Mouse (Mus musculus) CD4-positive naive resting alpha-beta T cell, adult 57 days (primary cell): ENCODE data around the gene Rnf224. TPM values are rescaled to one million over a fixed set of nuclear protein-coding genes. Genes with fewer than 3 reads are reported as not detected.

Experiments
- total RNA-seq: library from RNA; stranded (reverse); gene quantifications from one replicate; pipeline ENCODE4 v1.2.4, GENCODE M21; 2023

Gene Rnf224
- not detected for total RNA-seq

DNA sequence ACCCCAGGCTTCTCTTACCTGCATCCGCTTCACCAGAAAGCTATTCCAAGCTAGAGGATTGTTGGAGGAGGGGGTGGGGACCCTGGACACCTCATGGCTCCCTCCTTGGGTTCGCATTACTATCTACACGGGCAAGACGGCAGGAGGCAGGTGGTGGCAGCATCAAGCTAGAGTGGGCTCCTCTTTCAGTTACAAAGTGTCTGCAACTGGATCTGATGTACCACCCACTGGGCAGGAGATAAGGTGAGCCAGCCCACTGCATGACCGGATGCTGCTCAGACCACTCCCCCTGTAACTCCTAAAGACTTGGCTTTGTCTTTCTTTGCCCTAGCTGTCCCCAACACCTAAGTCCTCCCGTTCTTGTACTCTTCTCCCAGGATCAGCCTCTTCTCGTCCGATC, at the start of gene Rnf224:
TSS of gene Rnf224 (minus strand) at position 174 of the 400 bp plus-strand sequence.

DNA sequence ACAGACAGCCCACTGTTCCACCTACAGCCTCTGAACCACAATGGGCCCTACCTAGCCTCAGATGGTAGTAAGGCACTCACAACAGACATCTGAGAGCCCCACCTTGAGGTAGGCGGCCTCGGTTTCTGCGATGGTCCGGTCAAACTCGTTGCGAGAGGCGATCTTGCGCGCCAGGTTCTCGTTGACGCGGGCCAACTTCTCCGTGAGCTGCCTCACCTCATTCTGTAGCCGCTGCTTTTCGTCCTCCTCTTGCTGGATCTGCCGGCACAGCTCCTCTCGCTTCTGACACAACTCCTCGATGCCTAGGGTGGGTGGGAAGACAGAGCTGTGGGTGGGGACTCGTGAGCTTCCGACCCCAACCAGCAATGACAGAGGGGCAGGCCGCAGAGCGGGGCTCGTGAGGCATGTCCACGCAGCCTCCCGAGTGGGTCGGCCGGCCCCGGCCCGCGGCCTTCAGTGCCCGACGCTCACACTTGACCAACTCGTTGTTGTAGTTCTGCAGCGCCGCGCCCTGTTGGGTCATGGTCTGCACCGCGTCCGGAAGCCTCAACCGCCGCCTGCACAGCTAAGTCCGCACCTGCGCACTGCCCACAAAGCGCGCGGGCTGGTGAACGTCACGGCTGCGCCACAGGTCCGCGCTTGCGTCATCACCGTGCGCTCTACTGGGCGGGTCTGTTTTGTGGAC, 35.4 kb upstream of the Rnf224 start, which contains the start of the genes Ssna1 and Anapc2:
TSS of gene Ssna1 (minus strand) at position 612 of the 685 bp plus-strand sequence.
TSS of gene Anapc2 (plus strand) at position 652 of the 685 bp plus-strand sequence.

DNA sequence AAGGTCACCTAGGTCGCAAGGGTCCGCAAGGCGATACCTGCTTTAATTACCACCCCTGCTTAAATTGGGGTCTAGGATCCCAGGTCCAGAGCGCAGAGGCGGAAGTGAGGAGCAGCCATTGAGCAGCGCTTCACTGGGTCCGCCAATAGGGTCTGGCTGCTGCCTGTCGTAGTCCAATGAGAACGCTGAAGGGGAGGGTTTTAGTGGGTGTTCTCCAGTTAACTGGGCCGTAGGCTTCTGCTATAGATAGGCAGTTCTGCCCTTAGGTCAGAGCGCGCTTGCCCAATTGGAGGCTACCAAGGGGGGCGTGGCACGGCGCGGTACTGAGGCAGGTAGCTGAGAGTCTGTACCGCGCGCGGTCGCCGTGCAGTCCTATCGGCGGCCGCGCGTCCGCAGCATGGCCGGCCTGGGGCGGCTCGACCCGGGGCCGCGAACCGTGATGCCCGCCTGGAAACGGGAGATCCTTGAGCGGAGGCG, 25.7 kb upstream of the Rnf224 start, which contains the start of gene Tprn:
TSS of gene Tprn (plus strand) at position 328 of the 477 bp plus-strand sequence.

DNA sequence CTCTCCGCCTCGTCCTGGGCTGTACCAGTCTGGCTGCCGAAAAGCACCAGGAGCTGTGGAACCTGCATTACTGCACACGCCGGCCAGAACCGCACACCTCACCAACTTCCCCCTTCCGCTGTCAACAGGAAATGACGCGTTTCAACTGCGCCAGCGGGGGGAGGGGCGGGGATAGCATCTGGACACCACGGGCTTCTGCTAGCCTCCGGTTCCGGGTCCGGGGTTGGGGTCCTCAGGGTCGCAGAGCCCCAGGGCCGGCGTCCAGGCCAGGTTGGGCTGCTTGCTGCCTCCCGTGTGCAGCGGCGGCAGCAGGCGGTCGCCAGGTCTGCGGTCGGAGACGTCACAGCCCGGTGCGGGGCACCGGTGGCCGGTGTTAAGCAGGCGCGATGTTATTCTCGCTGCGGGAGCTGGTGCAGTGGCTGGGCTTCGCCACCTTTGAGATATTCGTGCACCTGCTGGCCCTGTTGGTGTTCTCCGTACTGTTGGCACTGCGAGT, 18.7 kb upstream of the Rnf224 start, which contains the start of gene Tmem203:
TSS of gene Tmem203 (plus strand) at position 156 of the 496 bp plus-strand sequence.

DNA sequence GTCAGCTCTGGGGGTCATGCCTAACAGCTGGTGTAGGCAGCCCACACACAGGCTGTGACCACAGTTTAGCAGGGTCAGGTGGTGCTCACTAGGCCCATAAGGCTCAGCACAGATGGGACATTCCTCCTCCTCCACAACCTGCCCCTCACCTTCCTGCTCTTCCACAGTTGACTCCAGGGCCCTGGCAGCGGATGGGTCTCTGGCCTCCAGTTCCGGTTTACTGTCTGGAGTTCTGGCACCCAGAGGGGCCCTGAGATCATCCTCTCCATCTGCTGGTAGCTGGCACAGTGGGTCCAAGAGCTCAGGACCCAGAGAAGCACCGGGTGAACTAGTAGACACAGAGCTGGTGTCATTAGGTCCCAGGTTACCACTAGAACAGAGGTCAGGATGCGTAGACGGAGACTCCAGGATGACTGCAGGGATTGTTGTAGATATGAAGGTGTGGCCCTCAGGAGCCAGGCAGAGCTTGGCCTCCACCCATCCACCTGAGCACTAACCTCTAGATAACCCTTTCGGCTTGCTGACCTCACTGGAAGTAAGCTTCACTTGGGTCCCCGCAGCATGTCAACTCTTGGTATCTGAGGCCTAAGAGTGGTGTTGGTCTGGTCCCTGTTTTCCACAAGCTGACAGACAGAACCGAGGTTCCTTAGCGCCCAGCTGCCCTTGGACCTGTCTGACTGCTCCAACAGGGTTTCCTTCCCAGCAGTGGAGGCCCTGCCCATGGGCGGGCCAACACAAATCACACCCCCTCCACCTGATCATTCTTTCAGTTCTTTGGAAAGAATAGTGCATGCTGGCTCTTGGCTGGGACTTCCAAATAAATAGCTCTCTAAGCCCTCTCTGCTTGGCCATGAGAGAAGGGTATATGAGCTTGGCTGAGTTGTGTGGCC, 9.8 kb upstream of the Rnf224 start, which contains the start of gene AL732309.1:
TSS of gene AL732309.1 (minus strand) at position 681 of the 890 bp plus-strand sequence.

DNA sequence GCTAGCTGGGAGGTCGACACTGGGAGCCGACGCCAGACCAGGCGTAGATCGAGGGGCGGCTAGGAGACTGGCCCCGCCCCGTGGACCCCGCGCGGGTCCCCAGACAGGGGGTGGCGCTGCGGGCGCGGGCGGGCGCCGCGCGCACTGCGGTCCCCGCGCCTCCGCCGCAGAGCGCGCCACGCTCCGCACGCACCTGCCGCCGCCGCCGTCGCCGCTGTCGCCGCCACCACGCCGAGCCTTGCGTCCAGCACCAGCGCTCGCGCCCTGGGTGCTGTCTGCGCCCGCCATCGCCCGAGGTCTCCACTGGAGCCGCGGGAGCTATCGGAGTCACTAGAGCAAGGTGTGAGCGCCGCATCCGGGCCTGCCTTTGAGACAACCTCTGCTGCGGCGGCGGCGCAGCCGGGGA, 5.5 kb upstream of the Rnf224 start, which contains the start of the genes Rnf208 and Cysrt1:
TSS of gene Rnf208 (plus strand) at position 155 of the 406 bp plus-strand sequence.
TSS of gene Cysrt1 (minus strand) at position 352 of the 406 bp plus-strand sequence.

DNA sequence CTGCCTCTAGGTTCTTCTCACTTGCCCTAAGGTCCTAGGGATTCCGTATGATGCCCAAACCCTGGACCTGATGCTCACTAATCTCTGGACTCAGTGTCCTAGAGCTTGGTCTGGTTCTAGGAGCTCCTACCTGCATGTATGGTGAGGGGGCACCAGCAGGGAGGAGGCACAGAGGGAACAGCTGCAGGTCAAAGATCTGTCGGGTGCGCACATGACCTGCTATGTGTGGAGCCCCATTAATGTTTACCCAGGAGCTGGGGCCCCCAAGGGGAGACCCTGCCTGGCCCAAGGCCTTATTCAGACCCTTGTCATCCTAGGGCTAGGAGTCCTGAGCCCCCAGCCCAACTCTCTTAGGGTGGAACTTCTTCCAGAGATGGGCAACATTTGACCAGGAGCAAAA, 2.5 kb downstream of the Rnf224 start, which contains the start of gene Slc34a3:
TSS of gene Slc34a3 (minus strand) at position 315 of the 400 bp plus-strand sequence.

DNA sequence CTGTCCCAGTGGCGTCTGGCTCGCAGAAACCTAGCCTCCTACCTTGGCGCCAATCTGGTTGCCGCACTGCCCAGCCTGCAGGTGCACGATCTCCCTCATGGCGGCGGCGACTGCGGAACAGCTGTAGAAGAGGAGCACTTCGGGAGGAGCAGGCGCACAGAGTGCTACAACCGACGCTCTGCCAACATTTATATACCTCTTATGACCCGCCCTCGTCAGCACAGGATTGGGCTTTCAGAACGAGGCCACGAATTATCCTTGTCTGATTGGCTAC, 12.2 kb downstream of the Rnf224 start, which contains the start of gene Tubb4b:
TSS of gene Tubb4b (minus strand) at position 211 of the 274 bp plus-strand sequence.

DNA sequence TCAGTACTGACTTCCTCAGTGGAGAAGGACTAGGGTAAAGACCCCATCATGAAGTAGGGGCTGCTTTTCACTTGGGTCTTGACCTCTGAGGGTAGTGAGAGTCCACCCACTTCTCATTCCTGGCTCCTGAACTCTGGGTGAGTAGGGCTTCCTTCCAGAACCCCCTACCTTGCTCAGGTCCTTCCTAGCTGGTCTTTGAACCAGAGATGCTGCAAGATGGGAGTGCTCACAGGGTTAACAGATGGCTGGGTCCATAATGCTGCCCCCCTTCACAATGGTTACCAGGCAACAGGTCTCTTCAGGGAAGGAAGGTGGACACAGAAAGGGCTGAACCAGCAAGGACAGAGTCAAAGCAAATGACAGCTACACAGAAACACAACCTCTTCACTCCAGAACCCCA, 18.1 kb downstream of the Rnf224 start, which contains the start of gene Fam166a:
TSS of gene Fam166a (plus strand) at position 301 of the 400 bp plus-strand sequence.

DNA sequence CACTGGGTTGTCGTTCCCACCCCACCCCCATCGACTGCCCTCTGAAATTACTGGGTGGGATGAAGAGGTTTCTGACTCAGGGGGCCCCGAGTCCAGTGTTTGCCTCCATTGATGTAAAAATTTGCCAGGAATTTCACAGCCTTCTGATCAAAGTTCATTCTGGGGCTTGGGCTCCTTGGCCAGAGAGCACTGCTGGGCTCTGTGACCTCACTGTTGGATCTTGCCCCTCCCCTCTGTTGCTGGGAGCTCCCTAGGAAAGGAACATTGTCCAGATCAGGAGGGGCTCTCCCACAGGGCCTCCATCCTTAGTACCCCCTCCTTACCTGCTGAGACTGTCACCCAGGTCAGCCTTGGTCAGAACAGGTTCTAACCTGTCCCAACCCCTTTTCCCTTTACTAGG, 22.1 kb downstream of the Rnf224 start, which contains the start of gene Stpg3:
TSS of gene Stpg3 (minus strand) at position 194 of the 400 bp plus-strand sequence.

DNA sequence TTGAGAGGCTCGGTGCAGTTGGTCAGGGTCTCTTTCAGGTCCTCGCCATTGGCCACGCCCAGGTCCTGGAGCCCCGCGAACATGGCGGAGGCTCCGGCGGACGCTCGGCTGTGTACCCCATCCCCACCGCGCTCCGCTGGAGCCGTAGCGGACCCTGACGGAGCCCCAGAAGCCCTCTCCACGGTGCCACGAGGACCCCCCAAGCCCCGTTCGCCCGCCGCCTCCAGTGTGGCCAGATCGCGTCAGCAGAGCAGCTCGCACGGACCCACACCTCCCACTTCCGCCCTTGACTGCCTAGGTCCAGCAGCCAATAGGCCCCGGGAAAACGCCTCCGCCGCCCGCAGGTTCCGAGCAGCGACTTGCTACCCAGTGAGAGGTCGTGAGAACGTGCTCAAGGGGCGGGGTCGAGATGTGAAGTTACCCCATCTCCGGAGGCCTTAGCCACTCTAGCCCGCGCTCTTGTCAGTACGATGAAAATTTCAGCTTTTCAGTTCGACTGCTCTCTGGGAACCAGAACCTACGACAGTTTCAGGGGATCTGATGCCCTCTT, 25.4 kb downstream of the Rnf224 start, which contains the start of gene Nelfb:
TSS of gene Nelfb (minus strand) at position 369 of the 550 bp plus-strand sequence.

DNA sequence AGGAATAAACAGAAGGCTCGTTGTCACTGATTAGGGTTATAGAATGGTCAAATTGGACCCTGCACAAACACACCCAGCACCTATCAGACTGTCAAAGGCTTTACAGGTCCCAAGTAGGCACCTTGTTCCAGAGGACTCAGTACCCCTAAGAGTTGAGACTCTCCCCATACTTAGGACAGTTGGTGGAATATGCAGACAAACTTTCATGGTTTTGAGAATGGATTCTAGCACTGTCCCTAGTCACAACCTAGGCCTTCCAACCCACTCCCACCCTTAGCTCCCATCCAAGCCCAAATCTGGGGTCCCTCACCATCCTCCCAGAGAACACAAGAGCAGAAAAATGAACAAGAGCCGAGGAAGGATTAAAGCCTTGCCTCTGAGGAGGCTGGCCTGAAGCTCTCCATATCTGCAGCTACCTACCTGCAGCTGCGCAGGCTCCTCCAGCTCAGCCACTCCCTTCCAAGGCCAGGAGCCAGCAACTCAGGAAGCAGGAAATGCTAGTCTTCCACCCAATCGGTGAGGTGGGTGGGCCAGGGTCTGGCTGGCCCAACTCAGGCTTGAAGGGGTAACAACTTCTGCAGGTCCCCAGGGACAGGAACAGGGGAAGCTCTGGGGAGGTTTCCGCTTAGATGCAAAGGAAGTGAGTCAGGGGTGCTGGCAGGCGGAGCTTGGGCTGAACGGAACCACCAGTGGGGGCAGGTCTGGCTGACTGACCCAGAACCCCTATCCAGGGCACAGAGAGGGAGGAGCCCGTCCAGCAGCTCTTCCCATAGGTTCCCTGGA, 40.2 kb downstream of the Rnf224 start, which contains the start of gene Tor4a:
TSS of gene Tor4a (minus strand) at position 715 of the 783 bp plus-strand sequence.

Other genes with a start within 250 kb of the Rnf224 start
- 22.3 TPM for gene Nsmf, start 182.4 kb downstream of the Rnf224 start, total RNA-seq
- gene Entpd8, start 156.5 kb downstream of the Rnf224 start, total RNA-seq, result not detected
- gene Noxa1, start 141.6 kb downstream of the Rnf224 start, total RNA-seq, result not detected
- gene Nrarp, start 56.0 kb downstream of the Rnf224 start, total RNA-seq, result 5.2 TPM
- gene Tor4a, start 39.9 kb downstream of the Rnf224 start, total RNA-seq, result 23.0 TPM
- 63.7 TPM for gene Nelfb, start 25.3 kb downstream of the Rnf224 start, total RNA-seq
- gene Stpg3, start 22.1 kb downstream of the Rnf224 start, total RNA-seq, result not detected
- gene Fam166a, start 18.0 kb downstream of the Rnf224 start, total RNA-seq, result not detected
- 113 TPM for gene Tubb4b, start 12.1 kb downstream of the Rnf224 start, total RNA-seq
- not detected for gene Slc34a3, start 2.4 kb downstream of the Rnf224 start, total RNA-seq
- gene Rnf208, start 5.5 kb upstream of the Rnf224 start, total RNA-seq, result not detected
- gene Cysrt1, start 5.7 kb upstream of the Rnf224 start, total RNA-seq, result not detected
- 5.9 TPM for gene AL732309.1, start 10.1 kb upstream of the Rnf224 start, total RNA-seq
- gene Tmem203, start 18.7 kb upstream of the Rnf224 start, total RNA-seq, result 24.4 TPM
- 29.6 TPM for gene Tprn, start 25.8 kb upstream of the Rnf224 start, total RNA-seq
- gene Ssna1, start 35.7 kb upstream of the Rnf224 start, total RNA-seq, result 35.2 TPM
- 99.3 TPM for gene Anapc2, start 35.7 kb upstream of the Rnf224 start, total RNA-seq
- gene Tmem210, start 51.4 kb upstream of the Rnf224 start, total RNA-seq, result not detected
- gene Lrrc26, start 53.1 kb upstream of the Rnf224 start, total RNA-seq, result not detected
- gene Grin1, start 82.4 kb upstream of the Rnf224 start, total RNA-seq, result not detected
- gene Man1b1, start 95.6 kb upstream of the Rnf224 start, total RNA-seq, result 50.6 TPM
- 17.2 TPM for gene Dpp7, start 119.6 kb upstream of the Rnf224 start, total RNA-seq
- 10.3 TPM for gene Uap1l1, start 128.9 kb upstream of the Rnf224 start, total RNA-seq
- 0.74 TPM for gene Sapcd2, start 135.5 kb upstream of the Rnf224 start, total RNA-seq
- gene Entpd2, start 159.1 kb upstream of the Rnf224 start, total RNA-seq, result 1.4 TPM
- gene Npdc1, start 162.6 kb upstream of the Rnf224 start, total RNA-seq, result 0.98 TPM
- 0.59 TPM for gene Fut7, start 186.5 kb upstream of the Rnf224 start, total RNA-seq
- gene Abca2, start 191.9 kb upstream of the Rnf224 start, total RNA-seq, result 69.0 TPM
- not detected for gene Clic3, start 220.1 kb upstream of the Rnf224 start, total RNA-seq
- 92.6 TPM for gene Paxx, start 224.3 kb upstream of the Rnf224 start, total RNA-seq
- not detected for gene Ptgds, start 233.3 kb upstream of the Rnf224 start, total RNA-seq